Mouse (Mus musculus) CD4-positive, CD25-positive, alpha-beta regulatory T cell, adult 9 weeks (primary cell): ENCODE measurements around the gene Olfr157. TPM values are rescaled to one million over a fixed set of nuclear protein-coding genes. Genes with fewer than 3 reads are reported as not detected.

ENCODE experiments used
- polyA plus RNA-seq: library from polyadenylated mRNA; unstranded; fragments of 100-300 nt; shearing (Covaris generic); gene quantifications from one replicate; pipeline ENCODE4 v1.2.1, GENCODE M21; 2017

Gene Olfr157
- polyA plus RNA-seq = 0.22 TPM

DNA sequence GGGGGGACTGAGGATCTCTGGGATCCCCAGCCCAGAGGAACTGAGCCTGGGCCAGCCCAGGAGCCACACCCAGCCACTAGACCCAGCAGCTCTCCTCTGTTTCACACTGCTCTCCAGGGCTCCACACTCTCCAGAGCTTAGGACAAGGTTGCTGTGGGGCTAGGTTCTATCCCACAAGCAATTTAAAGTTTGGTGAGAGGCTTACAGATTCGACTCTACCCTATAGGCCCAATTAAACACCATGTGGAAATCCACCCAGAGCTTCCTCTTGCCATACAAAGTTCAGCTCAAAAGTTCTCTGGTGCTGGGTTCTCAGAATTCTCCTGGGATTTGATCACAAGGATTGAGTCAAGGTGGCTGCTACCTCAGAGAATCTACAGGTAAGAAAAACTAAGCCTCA is at the start of gene Olfr157:
TSS of gene Olfr157 (minus strand) at position 101 of the 400 bp plus-strand sequence.

DNA sequence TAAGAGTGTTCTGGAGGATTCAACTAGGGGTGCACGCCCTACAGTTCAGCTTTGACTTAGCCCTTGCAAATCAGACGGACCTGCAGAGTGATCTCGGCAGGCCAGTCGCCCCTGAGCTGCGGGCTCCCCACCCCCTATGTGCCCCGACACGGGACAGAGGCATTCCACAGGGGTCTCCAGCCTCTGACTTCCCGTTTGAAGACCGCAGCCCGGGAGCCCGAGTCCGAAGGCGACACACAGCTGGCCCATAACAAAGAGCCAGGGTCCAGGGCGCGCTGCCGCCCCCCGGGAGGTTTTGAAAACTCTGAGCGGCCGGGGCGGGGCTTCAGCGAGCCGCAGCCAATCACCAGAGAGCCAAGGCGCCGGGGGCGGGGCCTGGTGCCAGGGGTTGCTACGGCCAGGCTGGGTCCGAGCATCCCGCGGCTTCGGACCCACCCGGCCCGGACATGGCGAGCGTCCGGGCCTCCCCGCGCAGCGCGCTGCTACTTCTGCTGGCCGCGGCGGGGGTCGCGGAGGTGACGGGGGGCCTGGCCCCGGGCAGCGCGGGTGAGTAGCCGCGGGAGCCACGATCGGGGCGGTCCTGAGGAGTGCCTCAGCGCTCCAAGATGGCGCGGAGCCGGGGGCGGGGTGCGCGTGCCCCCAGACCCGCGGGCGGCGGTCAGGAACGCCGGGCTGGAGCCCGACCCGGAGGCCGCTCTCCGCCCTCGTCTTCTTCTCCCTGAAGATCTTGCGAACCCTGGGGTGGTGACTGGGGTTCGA is 35.3 kb upstream of the Olfr157 start, which contains the start of gene Reck:
TSS of gene Reck (plus strand) at position 371 of the 759 bp plus-strand sequence.

DNA sequence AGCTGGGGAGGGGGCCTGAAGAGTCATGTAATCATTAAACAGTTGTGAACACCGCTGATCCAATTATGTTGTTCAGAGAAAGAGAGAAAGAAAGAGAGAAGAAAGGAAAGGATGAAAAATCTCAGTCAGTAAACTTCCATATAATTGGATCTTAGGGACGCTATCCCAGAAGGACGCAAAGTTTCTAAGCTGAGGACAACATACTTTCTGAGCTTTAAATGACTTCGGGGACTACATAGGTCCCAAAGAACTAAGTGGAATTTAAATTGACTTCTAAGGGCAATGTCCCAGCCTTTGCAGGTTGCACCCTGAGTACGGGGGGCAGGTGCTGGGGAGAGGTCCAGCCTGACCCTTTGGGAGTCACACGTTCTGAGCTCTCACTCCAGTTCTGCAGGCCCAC is 11.3 kb upstream of the Olfr157 start, which contains the start of gene Olfr155:
TSS of gene Olfr155 (plus strand) at position 301 of the 400 bp plus-strand sequence.

DNA sequence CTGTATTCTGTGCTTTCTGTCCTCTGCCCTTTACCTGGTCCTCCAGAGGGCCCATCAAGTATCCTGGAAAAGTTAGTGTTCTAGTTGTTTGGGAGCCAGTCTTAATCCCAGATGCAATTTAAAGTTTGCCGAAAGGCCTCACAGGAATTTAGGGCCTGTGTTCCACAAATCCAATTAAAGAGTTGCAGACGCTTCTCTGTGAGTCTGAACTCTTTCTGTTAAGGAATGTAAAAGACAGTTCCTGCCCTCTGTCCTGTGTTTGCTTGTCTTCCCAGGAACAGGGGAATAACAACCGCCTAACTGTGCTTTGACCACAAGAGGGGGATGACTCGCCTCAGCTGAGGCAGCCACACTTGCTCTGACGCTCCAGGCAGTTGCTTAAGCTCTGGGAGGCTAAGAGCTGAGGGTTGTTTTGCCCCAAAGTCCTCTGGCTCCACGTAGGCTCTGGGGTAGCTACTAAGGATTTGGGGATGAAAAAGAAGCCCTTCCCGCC is 16.1 kb downstream of the Olfr157 start, which contains the start of gene Olfr156:
TSS of gene Olfr156 (minus strand) at position 51 of the 493 bp plus-strand sequence.

Other genes starting within 250 kb of the Olfr157 start
- gene Npr2, start 208.3 kb downstream of the Olfr157 start, polyA plus RNA-seq = not detected
- 0.32 TPM for gene Spag8, start 186.6 kb downstream of the Olfr157 start, polyA plus RNA-seq
- 79.5 TPM for gene Hint2, start 183.7 kb downstream of the Olfr157 start, polyA plus RNA-seq
- 0.99 TPM for gene Tmem8b, start 171.2 kb downstream of the Olfr157 start, polyA plus RNA-seq
- 1.7 TPM for gene Fam221b, start 171.1 kb downstream of the Olfr157 start, polyA plus RNA-seq
- gene Olfr70, start 139.4 kb downstream of the Olfr157 start, polyA plus RNA-seq = not detected
- gene Olfr71, start 129.9 kb downstream of the Olfr157 start, polyA plus RNA-seq = not detected
- not detected for gene Hrct1, start 113.0 kb downstream of the Olfr157 start, polyA plus RNA-seq
- gene Spaar, start 110.2 kb downstream of the Olfr157 start, polyA plus RNA-seq = not detected
- gene Olfr159, start 69.2 kb downstream of the Olfr157 start, polyA plus RNA-seq = not detected
- 0.22 TPM for gene Olfr156, start 16.3 kb downstream of the Olfr157 start, polyA plus RNA-seq
- not detected for gene Olfr155, start 11.4 kb upstream of the Olfr157 start, polyA plus RNA-seq
- 3.1 TPM for gene Reck, start 35.3 kb upstream of the Olfr157 start, polyA plus RNA-seq
- 205 TPM for gene Glipr2, start 117.2 kb upstream of the Olfr157 start, polyA plus RNA-seq
- gene Ccin, start 143.3 kb upstream of the Olfr157 start, polyA plus RNA-seq = not detected
- 70.4 TPM for gene Clta, start 164.3 kb upstream of the Olfr157 start, polyA plus RNA-seq
- 31.0 TPM for gene Gne, start 244.0 kb upstream of the Olfr157 start, polyA plus RNA-seq